Mouse (Mus musculus) E14TG2a.4 (cell line): ENCODE measurements around the gene Krt8.
A peak's percentile ranks its signal among the peaks of the same experiment; 100 is the strongest.
"Not testable (repeated sequence)": the region's sequence is repeated elsewhere in the genome, so short reads cannot be mapped to it uniquely, and the experiment has no call there.

Experiments used
- H3K27me3 ChIP-seq: 2 replicates; pipeline ENCODE4 v1.6.1; 2014; ENCODE audit warnings: low read length, control low read depth; ENCODE audit not compliant: insufficient read depth
- H3K36me3 ChIP-seq: 2 replicates; pipeline ENCODE4 v1.6.1; 2014; ENCODE audit warnings: low read length, control low read depth; ENCODE audit not compliant: insufficient read depth
- H3K4me1 ChIP-seq: replicated peaks from 2 replicates; pipeline ENCODE4 v1.6.1; 2014; ENCODE audit warnings: low read depth, low read length, control low read depth
- H3K4me3 ChIP-seq: replicated peaks from 2 replicates; pipeline ENCODE4 v1.5.1; 2014; ENCODE audit warnings: mild to moderate bottlenecking, low read length
- H3K9me3 ChIP-seq: 2 replicates; pipeline ENCODE4 v1.6.1; 2014; ENCODE audit warnings: low read length, control low read depth
- CTCF ChIP-seq: conservative IDR thresholded peaks from 2 replicates; pipeline ENCODE4 v1.5.1; 2014; ENCODE audit warnings: low read length
- NANOG ChIP-seq: IDR thresholded peaks from 2 replicates; pipeline ENCODE4 v1.6.1; 2014; ENCODE audit warnings: borderline replicate concordance, low read length, mixed read lengths
- POU5F1 ChIP-seq: IDR thresholded peaks from 2 replicates; pipeline ENCODE4 v1.6.1; 2014; ENCODE audit warnings: low read length, borderline replicate concordance

The Krt8 gene

DNA sequence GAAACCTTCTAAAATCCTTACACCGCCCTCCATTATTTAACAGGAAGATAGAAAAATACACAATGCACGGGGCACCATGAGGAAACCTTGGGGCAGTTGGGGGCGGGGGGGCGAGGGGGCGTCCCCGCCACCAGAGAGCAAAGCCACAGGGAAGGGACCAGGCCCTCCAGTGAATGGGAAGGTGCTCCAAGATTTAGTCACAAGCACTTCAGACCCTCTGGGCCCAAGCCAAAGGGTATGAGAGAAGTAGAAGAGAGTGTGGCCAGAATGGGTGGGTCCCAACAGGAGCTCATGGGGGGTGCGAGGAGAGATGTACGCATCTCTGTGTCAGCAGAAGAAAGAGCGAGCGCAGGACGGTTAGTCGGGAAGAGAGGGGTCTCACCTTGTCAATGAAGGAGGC is 766 bp downstream of the Krt8 start:
- Histone ChIP-seq H3K27me3 (peaks cover 81% of the 10 kb centered on the region), H3K36me3 (no peaks in the 10 kb centered on the region), H3K9me3 (no peaks in the 10 kb centered on the region), H3K4me3 (peak overlapping the region; percentile 68), H3K4me1 (peaks cover 82% of the 10 kb centered on the region)
- TF ChIP-seq CTCF (no peak), POU5F1 (no peak)

DNA sequence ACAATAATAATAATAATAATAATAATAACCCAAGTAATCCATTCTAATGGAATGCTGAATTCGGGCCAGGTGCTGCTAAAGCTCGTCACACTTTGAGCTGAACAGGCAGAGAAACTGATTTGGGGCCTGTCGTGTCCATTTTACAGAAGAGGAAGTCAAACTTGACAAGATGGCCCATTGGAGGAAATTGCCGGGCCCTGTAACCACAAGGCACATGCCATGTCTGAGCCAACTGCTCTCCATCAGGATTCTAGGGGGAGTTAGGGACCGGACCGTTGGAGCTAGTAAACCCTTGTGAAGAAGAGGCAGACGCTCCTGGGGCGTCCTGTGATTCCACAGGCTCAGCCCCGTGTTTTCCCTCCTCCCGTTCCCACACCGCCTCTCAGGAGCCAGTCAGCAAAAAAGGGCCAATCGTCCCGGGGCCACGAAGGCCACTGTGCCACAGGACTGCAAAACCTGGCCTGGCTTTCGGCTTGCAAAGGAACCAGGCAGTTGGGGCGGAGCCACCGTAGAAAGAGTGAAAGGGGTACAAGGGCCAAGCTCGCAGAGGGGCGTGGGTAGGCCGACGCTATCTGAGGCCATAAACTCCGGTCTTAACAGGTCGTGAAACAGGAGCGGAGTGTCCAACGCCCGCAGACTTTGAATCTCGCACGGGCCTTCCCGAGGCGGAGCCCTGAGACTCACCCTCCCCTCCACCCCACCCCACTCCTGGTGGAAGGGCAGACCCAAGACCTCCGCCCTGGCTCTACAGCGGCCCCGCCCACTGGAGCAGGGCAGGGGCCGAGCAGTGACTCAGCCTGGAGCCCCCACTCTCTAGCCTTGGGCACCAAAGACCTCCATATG is 1.4 kb downstream of the Krt8 start:
- peaks cover 77% of the 10 kb centered on the region for H3K27me3 ChIP-seq
- H3K4me1 ChIP-seq: peaks cover 84% of the 10 kb centered on the region
- H3K4me3 ChIP-seq: peak overlapping the region; percentile 68
- H3K36me3 ChIP-seq: no peaks in the 10 kb centered on the region
- TF ChIP-seq NANOG (no peak), POU5F1 (no peak), CTCF (no peak)
- H3K9me3 ChIP-seq: no peaks in the 10 kb centered on the region

DNA sequence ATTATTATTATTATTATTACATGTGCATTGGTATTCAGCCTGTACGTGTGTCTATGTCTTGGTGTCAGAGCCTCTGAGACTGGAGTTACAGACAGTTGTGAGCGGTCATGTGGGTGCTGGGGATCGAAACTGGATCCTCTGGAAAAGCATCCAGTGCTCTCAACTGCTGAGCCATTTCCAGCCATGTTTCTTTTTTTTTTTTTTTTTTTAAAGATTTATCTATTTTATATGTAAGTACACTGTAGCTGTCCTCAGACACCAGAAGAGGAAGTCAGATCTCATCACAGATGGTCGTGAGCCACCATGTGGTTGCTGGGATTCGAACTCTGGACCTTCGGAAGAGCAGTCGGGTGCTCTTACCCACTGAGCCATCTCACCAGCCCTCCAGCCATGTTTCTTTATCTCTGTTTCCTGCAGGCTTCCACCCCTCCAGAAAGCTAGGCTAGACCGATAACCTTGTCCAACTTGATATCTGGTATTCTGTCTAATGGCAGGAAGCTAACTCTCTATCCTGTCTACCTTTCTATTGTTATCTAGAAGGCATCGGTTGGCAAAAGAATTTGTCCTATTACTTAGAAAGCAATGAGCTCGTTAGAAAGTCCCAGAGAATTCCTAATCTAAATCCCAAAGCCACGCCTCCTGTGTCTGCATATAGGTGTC is 4.5 kb downstream of the Krt8 start:
- Histone ChIP-seq H3K27me3 (peaks cover 56% of the 10 kb centered on the region), H3K4me1 (peaks cover 59% of the 10 kb centered on the region), H3K36me3 (no peaks in the 10 kb centered on the region), H3K9me3 (peaks cover 11% of the 10 kb centered on the region), H3K4me3 (no peak overlapping the region)
- no peak for TF ChIP-seq CTCF
- no peak for TF ChIP-seq POU5F1
- no peak for TF ChIP-seq NANOG

DNA sequence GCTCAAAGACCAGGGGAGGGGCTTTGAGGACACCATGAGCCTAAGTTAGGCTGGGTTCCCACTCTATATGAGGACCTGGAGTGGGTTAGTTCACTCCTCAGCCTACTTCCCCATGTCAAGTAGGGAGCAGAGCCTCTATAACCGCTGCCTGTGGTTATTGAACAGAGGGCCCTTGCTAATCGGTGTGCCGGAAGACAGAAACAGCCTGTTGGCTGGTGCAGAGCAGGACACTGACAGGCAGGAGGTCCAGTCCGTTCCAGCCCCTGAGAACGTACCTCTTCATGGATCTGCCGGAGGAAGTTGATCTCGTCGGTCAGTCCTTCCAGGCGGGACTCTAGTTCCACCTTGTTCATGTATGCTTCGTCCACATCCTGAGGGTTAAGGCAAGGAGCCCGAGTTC is 5.1 kb downstream of the Krt8 start:
- peaks cover 52% of the 10 kb centered on the region for H3K4me1 ChIP-seq
- no peak overlapping the region for H3K4me3 ChIP-seq
- TF ChIP-seq CTCF (no peak), NANOG (no peak), POU5F1 (no peak)
- peaks cover 13% of the 10 kb centered on the region for H3K9me3 ChIP-seq
- no peaks in the 10 kb centered on the region for H3K36me3 ChIP-seq
- H3K27me3 ChIP-seq: peaks cover 49% of the 10 kb centered on the region

DNA sequence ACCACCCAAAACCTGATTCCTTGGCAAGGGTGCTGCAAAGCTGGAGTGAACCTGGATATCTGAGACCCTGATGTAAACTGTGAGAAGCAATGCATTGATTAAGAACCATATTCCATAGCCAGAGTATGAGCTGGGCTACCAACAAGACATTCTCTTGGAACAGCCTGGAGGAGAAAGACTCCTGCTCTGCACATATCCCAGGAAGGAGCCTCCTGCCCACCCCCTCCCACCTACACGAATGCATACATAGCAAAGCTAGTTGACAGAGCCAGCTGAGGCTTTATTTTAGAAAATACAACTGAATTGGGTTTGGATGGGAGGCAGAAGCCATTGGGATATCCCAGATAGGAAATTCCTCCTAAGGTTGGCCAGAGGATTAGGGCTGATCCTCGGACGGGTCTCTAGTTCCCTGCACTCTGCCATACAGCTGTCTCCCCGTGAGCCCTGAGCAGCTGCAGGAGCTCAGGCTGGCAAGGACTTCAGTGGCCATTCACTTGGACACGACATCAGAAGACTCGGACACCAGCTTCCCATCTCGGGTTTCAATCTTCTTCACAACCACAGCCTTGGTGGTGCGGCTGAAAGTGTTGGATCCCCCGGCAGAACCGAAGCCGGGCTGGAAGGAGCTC is 7.7 kb downstream of the Krt8 start:
- peaks cover 27% of the 10 kb centered on the region for H3K27me3 ChIP-seq
- not testable (repeated sequence) for H3K4me3 ChIP-seq, H3K36me3 ChIP-seq
- H3K4me1 ChIP-seq: peaks cover 28% of the 10 kb centered on the region
- peaks cover 16% of the 10 kb centered on the region for H3K9me3 ChIP-seq

DNA sequence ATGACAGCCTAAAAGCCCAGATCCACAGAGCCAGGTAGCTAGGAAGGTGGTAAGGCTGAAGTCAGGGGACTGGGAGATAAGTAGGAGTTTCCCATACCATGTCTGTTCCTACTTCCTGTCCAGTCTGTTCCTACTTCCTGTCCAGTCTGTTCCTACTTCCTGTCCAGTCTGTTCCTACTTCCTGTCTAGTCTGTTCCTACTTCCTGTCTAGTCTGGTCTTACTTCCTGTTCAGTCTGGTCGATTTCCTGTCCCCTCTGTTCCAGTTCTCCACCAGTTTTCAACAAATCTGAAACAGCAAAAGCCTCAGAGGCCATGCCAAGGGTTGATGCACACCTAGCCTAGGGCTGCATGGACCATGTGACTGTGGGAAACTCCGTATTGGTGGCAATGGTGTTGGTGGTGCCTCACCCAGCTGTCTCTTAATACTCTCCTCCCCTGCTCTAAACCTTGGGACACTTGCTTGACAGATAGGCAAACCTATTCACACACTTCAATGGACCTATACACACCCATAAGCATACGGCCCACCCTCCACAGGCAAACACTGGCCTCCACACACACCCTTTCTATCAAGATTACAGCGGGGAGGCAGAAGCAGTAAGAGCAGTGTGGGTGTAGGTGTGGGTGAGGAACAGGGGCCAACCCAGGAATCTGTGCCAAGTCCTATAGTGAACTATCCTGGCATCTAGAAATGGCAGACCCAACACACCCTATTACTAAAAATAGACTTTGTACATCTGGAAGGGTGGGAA is 8.6 kb downstream of the Krt8 start:
- TF ChIP-seq NANOG (no peak), CTCF (no peak), POU5F1 (no peak)
- Histone ChIP-seq H3K4me3 (no peak overlapping the region), H3K36me3 (no peaks in the 10 kb centered on the region), H3K27me3 (peaks cover 21% of the 10 kb centered on the region), H3K9me3 (peaks cover 16% of the 10 kb centered on the region), H3K4me1 (peaks cover 35% of the 10 kb centered on the region)

DNA sequence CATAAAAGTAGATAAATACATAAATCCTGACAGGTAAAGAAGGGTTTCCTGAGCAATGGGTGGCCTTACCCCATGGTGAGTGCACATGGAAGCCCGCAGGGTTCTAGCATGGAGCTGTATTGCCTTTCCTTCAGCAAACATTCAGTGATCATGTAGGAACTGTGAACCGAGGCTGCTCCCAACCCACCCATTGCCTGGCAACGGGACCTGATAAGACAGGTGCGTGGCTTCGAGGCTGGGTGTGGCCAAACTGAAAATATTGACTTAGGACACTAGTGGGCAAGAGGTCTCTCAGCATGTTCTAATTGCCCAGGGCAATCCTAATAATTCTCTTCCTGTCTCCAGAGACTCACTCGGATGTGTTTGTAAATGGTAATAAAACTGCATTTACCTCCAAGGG is 9.9 kb downstream of the Krt8 start:
- Histone ChIP-seq H3K9me3 (peaks cover 16% of the 10 kb centered on the region), H3K36me3 (no peaks in the 10 kb centered on the region), H3K4me1 (peaks cover 30% of the 10 kb centered on the region), H3K27me3 (peaks cover 18% of the 10 kb centered on the region), H3K4me3 (no peak overlapping the region)
- TF ChIP-seq POU5F1 (no peak), CTCF (no peak), NANOG (no peak)

DNA sequence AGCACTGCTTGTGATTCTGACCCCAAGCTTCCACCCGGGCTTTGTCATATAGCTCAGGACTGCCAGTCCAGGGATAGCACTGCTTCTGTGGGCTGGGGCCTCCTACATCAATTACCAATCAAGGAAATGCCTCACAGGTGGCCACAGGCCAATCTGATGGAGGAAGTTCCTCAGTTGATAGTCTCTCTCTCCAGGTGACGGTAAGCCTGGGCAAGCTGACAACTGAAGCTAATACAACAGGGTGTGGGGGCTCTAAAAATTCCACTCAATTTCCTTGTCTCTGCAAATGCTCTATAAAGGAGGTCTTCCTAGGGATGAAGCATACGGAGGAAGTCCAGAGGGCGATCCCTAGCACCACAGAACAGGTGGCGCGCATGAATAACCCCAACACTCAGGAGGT is 13.3 kb downstream of the Krt8 start:
- 0 out of 2 replicates have a peak, but pooled peaks cover 7% of the 10 kb centered on the region for H3K27me3 ChIP-seq
- no peaks in the 10 kb centered on the region for H3K36me3 ChIP-seq
- no peak overlapping the region for H3K4me3 ChIP-seq
- H3K9me3 ChIP-seq: peaks cover 16% of the 10 kb centered on the region
- H3K4me1 ChIP-seq: peaks cover 18% of the 10 kb centered on the region
- TF ChIP-seq CTCF: no peak
- TF ChIP-seq POU5F1: no peak
- TF ChIP-seq NANOG: no peak
